Mouse (Mus musculus): Measurements from ENCODE around the gene Cep83.
A peak's percentile ranks its signal among the peaks of the same experiment; 100 is the strongest.

Cep83 gene

DNA sequence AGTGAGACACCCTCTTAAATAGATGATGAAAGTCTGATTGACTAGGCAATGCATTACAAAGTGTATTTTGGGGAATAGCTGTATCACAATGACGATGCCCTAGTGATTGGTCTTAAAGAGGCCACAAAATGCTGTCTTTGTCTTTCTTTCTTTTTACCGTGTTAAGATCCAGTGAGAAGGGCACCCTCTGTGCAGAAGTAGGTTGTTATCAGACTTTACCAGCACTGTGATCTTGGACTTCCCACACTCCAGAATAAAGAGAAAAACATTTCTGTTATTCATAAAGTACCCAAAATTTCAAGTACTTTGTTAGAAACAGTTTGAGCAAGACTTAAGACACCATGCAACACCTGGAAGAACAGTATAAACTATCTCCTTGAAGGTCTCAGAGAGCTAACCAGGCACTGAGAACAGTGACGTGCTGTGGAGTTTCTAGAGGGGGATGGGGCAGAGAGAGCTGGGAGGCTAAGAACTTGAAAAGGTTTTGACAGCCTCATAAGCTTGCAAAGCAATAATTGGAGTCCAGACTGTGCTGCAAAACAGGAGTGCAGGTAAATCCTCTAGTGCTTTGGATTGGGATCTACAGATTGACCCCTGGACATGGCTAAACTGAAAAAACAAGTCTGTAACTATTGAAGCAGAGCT lies 92.3 kb downstream of the Cep83 start:
- no peak for DNase-seq

DNA sequence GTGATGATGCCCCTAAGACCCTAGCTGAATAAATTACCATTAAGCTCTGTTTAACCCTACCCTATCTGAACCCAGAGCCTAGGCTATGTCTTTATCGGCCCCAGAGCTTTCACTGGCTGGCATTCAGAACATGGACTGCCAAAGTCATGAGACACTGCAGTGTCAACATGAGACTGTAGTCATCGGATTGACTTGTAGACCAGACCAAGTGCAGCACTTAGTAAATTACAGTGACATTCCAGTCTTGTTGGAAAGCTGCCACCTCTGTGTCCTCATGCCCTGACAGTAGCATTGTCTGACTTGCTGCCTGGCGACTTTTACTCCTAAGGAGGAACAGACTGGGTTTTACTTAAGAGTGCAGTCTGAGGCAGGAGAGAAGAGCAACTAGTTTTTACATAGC lies 100.8 kb downstream of the Cep83 start:
- DNase-seq, result no peak

GRCm38 (mm10) chr10:94793914-94794313 lies 105.5 kb downstream of the Cep83 start:
- DNase-seq, result no peak

GRCm38 (mm10) chr10:94794666-94795244 lies 106.3 kb downstream of the Cep83 start:
- no peak for DNase-seq

- DNase-seq, result no peak
These were observed 109.7 kb downstream of the Cep83 start for GRCm38 (mm10) chr10:94798128-94798527.

GRCm38 (mm10) chr10:94799485-94800239 lies 111.2 kb downstream of the Cep83 start:
- no peak for DNase-seq

DNA sequence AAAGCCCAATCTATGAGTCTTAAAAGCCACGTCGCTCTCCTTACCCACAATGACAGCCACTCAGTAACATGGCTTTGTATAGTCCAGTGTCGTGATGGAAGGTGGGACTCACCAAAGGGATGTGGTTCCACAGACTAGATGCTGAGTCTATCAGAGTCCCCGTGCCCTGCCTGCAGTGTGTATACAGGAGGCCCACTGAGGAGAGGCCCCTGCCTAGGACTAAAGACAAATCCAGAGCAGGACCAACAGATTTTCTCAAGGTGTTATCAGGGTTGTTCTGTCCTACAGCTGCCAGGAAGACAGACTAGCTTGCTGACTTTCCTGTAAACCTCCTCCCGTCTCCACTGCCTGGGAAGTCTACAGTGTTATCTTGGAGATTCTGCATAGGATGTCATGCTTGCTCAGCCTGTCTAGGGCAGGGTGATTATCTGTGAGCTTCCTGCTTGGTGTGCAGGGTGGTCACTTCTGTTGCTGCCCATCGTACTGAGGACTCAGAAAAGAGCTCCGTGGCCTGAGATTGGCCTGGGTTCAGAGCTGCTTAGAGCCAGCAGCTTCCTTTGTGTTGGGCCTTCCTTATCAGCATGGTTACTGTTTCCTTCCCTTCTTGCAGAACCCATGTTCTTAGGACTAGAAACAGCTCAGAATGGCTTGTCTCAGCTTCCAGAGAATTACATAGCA lies 112.4 kb downstream of the Cep83 start:
- no peak for DNase-seq

DNA sequence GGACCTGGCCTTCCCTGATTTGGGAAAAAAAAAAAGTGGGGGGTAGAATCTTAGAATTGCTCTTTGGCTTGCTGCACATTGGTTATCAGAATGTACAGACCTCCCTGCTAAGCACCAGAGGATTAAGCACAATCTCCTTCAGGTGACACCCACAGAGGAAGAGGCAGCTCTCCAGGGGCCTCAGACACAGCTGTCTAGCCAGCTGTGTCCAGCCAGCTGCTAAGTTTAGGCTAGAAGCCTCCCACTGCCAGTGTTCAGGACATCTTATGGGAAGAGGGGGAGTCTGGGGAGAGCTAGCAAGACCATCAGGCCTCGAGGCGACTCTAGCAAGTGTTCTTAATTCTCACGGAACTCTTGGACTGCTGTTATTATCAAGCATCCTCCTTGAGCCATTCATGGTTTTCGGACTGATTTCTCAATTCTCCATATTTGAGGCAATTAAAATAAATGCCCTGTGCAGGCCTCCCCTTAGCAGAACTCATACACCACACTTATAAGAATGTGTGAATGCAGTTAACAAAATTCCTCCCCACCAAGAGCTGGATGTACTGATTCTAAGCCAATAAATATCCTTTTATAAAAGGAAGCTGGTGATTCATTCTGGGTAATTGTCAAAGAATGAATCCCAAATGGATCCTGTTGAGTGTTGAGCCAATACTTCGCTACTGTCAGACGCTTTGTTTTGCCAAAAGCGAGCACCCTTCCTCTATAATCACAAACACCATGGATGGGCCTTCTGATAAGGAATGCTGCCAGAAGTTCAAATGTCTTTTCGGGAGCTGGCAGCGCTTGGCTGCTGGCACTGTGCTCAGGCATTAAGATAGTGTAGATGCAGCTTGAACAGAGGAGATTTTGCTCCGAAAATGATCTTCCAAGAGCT lies 115.8 kb downstream of the Cep83 start:
- no peak for DNase-seq

- no peak for DNase-seq
These were observed 116.4 kb downstream of the Cep83 start for GRCm38 (mm10) chr10:94804909-94805220.

DNA sequence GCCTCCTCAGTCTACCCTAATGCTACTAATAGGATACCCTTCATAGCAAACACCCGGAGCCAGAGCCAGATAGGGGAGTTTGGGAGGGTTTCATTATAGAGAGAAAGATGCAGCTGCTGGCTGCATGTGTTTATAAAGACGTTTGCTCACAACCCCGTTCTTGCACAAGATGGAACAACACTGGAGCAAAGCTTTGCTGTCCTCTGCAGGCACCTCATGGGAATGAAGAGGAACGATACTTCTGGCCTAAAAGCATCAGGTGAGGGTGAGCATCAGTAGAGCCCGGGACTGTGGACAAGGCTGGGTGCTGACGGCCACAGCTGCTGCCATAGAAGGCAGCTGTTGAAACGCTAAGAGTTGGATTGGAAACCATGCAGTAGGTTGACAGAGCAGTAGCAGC lies 118.9 kb downstream of the Cep83 start:
- DNase-seq, result no peak

DNA sequence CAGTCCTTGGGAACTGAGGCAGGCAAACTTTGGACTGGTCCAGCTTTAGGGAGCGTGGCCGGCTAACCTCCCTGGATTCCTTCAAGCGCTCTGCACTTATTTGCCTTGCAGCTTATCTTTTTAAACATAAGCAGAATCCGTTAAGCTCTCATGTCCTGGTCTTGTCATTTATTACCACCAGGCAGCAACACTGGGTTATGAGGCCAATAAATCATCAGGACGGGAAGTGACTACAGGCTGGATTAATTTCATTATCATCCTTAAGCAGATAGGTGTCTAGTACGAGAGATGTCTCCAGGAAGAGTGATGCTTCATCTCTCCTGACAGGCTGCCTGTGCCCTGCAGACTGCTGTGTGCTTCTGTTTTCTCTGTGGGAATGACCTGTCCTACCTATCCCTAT lies 119.8 kb downstream of the Cep83 start:
- DNase-seq, result no peak

- DNase-seq, result no peak
These were observed 121.6 kb downstream of the Cep83 start for GRCm38 (mm10) chr10:94809946-94810472.

DNA sequence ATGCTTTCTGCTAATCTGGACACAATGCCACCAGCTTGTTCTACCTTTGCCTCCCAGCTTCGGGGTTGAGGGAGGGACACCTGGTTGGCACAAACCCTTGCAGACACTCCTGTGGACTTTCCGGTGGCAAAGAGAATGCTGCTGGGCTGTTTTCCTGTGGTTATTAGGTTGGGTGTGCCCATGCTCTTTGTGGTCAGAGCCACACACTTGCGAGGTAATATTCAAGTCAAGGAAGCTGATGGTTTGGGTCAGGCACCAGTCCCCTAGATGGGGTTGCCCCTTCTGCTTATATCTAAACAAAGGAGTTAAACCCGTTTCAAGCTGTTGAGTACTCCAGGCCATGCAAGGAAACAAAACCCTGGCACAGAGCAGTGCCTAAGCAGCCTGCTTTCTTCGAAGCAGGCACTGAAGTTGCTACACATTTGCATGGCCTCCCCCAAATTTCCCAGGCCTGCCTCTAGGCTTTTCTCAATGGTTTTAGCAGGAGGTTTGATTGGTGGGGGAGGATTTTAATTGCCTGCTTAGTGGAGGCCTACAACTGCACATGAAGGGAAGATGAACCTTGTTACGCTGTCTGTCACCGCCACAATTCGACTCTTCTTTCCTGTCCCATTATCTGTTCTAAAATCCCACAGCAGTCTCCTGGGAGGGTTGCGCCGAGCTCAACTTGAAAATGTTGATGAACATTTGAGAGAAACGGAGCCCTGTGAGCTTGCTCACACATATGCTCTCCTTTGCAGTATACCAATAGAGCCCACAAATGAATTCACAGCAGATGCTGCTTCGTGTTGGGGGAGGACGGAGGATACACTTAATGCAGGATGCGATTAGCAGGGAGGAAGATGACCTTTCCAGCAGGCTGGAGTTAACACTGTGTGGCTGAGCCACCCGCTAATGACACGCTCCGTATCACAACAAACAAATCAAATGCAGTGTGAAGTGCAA lies 123.7 kb downstream of the Cep83 start:
- no peak for DNase-seq

DNA sequence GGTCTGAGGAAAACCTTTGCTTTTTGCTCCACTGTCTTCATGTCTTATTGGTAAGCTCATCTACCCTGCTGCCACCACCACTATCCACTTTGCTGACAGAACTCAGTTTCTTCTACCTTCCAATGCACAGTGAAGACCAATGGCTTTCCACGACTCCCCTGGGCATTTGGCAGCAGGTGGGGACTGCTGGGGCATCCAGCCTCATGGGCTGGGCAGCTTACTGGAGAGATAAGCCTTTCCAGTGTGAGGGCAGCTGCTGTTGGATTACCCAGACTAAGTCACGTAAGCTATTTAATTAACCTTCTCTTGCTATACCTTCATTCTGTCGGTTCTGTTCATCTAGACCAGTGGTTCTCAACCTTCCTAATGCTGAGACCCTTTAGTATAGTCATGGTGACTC lies 129.7 kb downstream of the Cep83 start:
- DNase-seq, result no peak

DNA sequence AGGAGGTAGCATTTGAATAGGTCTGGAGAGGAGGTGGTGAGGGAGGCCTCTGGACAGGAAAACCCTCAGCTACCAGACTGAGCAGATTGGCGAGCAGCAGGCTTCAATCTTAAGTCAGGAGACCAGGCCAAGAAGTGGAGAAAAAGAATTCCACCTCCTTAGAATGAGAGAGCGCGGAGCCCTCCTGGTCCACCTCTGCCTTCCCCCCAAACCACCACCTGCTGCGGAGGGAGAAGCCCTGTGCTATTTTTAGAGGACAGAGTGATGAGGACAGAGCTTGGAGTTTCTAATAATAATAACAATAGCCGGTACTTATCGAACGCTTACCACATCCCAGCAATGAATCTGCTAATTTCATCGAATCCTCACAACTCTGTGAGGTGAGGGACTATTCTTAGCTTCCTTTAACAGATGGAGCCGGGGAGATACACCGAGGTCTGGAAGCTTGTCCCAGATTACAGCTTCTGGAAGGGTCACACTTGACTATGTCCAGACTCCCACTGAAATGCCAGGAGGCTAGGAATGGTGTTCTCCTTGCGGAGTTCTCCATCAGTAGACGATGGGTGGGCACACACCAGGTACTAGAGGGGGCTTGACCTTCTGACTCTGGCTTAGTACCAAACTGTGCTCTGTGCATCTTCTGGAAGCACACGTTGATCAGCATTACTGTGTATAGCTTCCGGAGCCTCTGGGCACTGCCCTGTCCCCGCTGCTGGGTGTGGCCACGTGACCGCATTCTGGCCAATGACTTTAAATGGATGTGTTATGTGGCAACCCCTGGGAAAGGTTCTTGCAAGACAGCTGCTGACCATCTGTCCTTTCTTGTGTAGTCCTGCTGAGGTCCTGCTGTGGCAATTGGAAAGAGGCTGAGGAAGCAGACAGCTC lies 130.6 kb downstream of the Cep83 start:
- peak; percentile 37 for DNase-seq

GRCm38 (mm10) chr10:94823971-94824760 lies 135.7 kb downstream of the Cep83 start:
- peak; percentile 56 for DNase-seq

DNA sequence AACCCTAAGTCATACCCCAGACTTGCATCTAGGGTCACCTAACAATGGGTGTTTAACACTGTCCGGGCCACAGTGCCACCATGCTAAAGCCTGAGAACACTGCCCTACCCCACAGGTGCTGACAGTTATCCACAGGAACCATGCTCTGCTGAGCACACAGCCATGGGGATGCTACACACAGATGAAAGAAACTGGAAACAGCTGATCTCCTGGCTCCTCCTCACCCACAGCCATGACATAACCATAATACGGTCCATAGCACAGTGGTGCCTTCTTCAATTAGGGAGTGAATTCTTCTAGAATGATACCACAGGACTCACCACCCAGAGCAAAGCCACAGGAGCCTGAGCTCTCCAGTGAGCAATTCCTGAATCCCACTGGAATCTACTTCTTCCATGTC lies 137.5 kb downstream of the Cep83 start:
- DNase-seq, result no peak

GRCm38 (mm10) chr10:94826436-94826835 lies 138.0 kb downstream of the Cep83 start:
- no peak for DNase-seq

- DNase-seq, result no peak
These were observed 138.9 kb downstream of the Cep83 start for GRCm38 (mm10) chr10:94827325-94827724.
